Mouse (Mus musculus) olfactory bulb, adult 2 months (tissue): ENCODE data around the gene Slc45a3.

ENCODE experiments used
- CTCF ChIP-seq: fragments of 200-500 bp; IDR thresholded peaks from 2 replicates; pipeline ENCODE4 v1.5.1; 2012; ENCODE audit warnings: low read depth, mild to moderate bottlenecking, low read length, moderate library complexity; ENCODE audit not compliant: insufficient read depth
- POLR2A ChIP-seq: fragments of 200-500 bp; IDR thresholded peaks from 2 replicates; pipeline ENCODE4 v1.6.1; 2012; ENCODE audit warnings: mild to moderate bottlenecking, low read depth, low read length, moderate library complexity; ENCODE audit not compliant: insufficient read depth

GRCm38 (mm10) chr1:132007282-132007815, 44.6 kb downstream of the Slc45a3 start, which contains the start of gene Elk4:
- TF ChIP-seq CTCF = no peak
- peak; percentile 82 for TF ChIP-seq POLR2A
